Mouse (Mus musculus): ENCODE measurements around the gene Pagr1a. TPM values are rescaled to one million over a fixed set of nuclear protein-coding genes. Genes with fewer than 3 reads are reported as not detected.
A peak's percentile ranks its signal among the peaks of the same experiment; 100 is the strongest.

Pagr1a gene
- polyA plus RNA-seq, 1 experiment from 2014 or later, result 20.7 TPM

GRCm38 (mm10) chr7:126975493-126975892 is 41.7 kb downstream of the Pagr1a start:
- no peak for ATAC-seq
- Histone ChIP-seq H3K9me3 (ENCODE audit: low read length) (no peaks in the 10 kb centered on the region), H3K36me3 (ENCODE audit: insufficient read depth, low read length) (peaks cover 7% of the 10 kb centered on the region), H3K4me3 (ENCODE audit: low read depth, low read length) (peak overlapping the region; percentile 99; the same call in 1 of the 2 replicates), H3K27me3 (replicated peaks; ENCODE audit: insufficient read depth, low read length) (no peaks in the 10 kb centered on the region), H3K4me2 (replicated peaks; ENCODE audit: low read depth, low read length) (peak overlapping the region; percentile 83), H3K9ac (replicated peaks; ENCODE audit: low read depth) (no peak overlapping the region), H3K27ac (ENCODE audit: low read length) (peak overlapping the region; percentile 48; the same call in 1 of the 2 replicates), H3K4me1 (ENCODE audit: insufficient read depth, low read depth, low read length) (peaks cover 5% of the 10 kb centered on the region)
- 13% methylated on average over 8 of the region's 8 CpGs for WGBS
- TF ChIP-seq EP300 (IDR thresholded peaks at IDR 0.05) (no peak), CTCF (IDR thresholded peaks at IDR 0.05) (no peak)
- DNase-seq (ENCODE audit: low spot score), result peak; percentile 33

- no peak overlapping the region for H3K9ac ChIP-seq (replicated peaks; ENCODE audit: low read depth)
Observed at GRCm38 (mm10) chr7:126967361-126967760, 49.8 kb downstream of the Pagr1a start.

DNA sequence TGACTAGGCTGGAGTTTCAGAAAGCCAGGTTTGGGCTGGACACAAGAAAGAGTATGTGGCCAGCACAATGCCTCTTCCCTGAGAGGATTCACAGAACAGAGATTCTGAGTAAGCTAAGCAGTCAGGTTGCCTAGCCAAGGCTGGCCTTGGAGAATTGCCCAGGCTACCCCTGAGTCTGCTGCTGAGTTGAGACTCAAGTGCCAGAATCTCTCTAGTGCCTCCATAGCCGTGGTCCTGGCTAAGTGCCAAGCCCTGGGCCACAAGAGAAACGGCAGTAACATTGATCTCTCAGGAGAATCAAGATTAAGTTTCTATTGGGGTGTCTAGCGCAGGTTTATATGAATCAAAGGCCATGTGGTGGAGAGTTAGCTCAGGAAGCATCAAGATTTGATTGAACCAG is 51.6 kb downstream of the Pagr1a start:
- TF ChIP-seq CTCF (IDR thresholded peaks at IDR 0.05) (no peak), EP300 (IDR thresholded peaks at IDR 0.05) (no peak)
- Histone ChIP-seq H3K9ac (replicated peaks; ENCODE audit: low read depth) (no peak overlapping the region), H3K4me2 (replicated peaks; ENCODE audit: low read depth, low read length) (no peak overlapping the region), H3K4me3 (ENCODE audit: low read depth, low read length) (no peak overlapping the region), H3K27me3 (replicated peaks; ENCODE audit: insufficient read depth, low read length) (0 out of 2 replicates have a peak, but pooled peaks cover 5% of the 10 kb centered on the region), H3K36me3 (ENCODE audit: insufficient read depth, low read length) (no peaks in the 10 kb centered on the region), H3K27ac (ENCODE audit: low read length) (no peak overlapping the region), H3K4me1 (ENCODE audit: insufficient read depth, low read depth, low read length) (no peaks in the 10 kb centered on the region), H3K9me3 (ENCODE audit: low read length) (no peaks in the 10 kb centered on the region)
- WGBS, result 34% methylated on average over 3 of the region's 3 CpGs
- DNase-seq (ENCODE audit: low spot score), result no peak
- no peak for ATAC-seq

More at GRCm38 (mm10) chr7:126967361-126967760, 49.8 kb downstream of the Pagr1a start:
- DNase-seq (ENCODE audit: low spot score) (no peak), ATAC-seq (no peak)
- H3K4me3 ChIP-seq (ENCODE audit: low read depth, low read length), result no peak overlapping the region
- H3K27me3 ChIP-seq (replicated peaks; ENCODE audit: insufficient read depth, low read length), result 0 out of 2 replicates have a peak, but pooled peaks cover 5% of the 10 kb centered on the region
- no peaks in the 10 kb centered on the region for H3K9me3 ChIP-seq (ENCODE audit: low read length)
- H3K4me1 ChIP-seq (ENCODE audit: insufficient read depth, low read depth, low read length), result no peaks in the 10 kb centered on the region
- no peak overlapping the region for H3K27ac ChIP-seq (ENCODE audit: low read length)
- whole genome bisulfite sequencing, result 74% methylated on average over 5 of the region's 6 CpGs
- no peak for TF ChIP-seq CTCF (IDR thresholded peaks at IDR 0.05)
- no peak for TF ChIP-seq EP300 (IDR thresholded peaks at IDR 0.05)
- no peaks in the 10 kb centered on the region for H3K36me3 ChIP-seq (ENCODE audit: insufficient read depth, low read length)
- no peak overlapping the region for H3K4me2 ChIP-seq (replicated peaks; ENCODE audit: low read depth, low read length)

Small RNA genes lying within 50 kb of the gene (microRNA-seq; reads per million reads assigned to microRNA genes)
- not detected for gene Gm44343

Other genes starting within 250 kb of the Pagr1a start
- gene Ypel3, start 240.4 kb downstream of the Pagr1a start, polyA plus RNA-seq (2015; fragmentation: Nextera tagmentation; extraction: Ambion mirVana), result 325 and 340 TPM in 2 replicates
- 0.56 and 0.74 TPM in 2 replicates for gene Tbx6, start 235.9 kb downstream of the Pagr1a start, polyA plus RNA-seq (2015; fragmentation: Nextera tagmentation; extraction: Ambion mirVana)
- 150 and 151 TPM in 2 replicates for gene Ppp4c, start 224.9 kb downstream of the Pagr1a start, polyA plus RNA-seq (2015; fragmentation: Nextera tagmentation; extraction: Ambion mirVana)
- gene Fam57b, start 219.7 kb downstream of the Pagr1a start, polyA plus RNA-seq (2015; fragmentation: Nextera tagmentation; extraction: Ambion mirVana), result 0.13 and 0.19 TPM in 2 replicates
- gene 4930451I11Rik, start 185.7 kb downstream of the Pagr1a start, polyA plus RNA-seq (2015; fragmentation: Nextera tagmentation; extraction: Ambion mirVana), result not detected in 2 replicates
- gene Doc2a, start 169.9 kb downstream of the Pagr1a start, polyA plus RNA-seq (2015; fragmentation: Nextera tagmentation; extraction: Ambion mirVana), result 0.20 and 0.33 TPM in 2 replicates
- 8.4 and 9.3 TPM in 2 replicates for gene Hirip3, start 155.4 kb downstream of the Pagr1a start, polyA plus RNA-seq (2015; fragmentation: Nextera tagmentation; extraction: Ambion mirVana)
- 52.2 and 54.7 TPM in 2 replicates for gene Ino80e, start 155.0 kb downstream of the Pagr1a start, polyA plus RNA-seq (2015; fragmentation: Nextera tagmentation; extraction: Ambion mirVana)
- gene Taok2, start 132.6 kb downstream of the Pagr1a start, polyA plus RNA-seq (2015; fragmentation: Nextera tagmentation; extraction: Ambion mirVana), result 36.1 and 39.0 TPM in 2 replicates
- gene Tmem219, start 94.4 kb downstream of the Pagr1a start, polyA plus RNA-seq (2015; fragmentation: Nextera tagmentation; extraction: Ambion mirVana), result 42.5 and 45.0 TPM in 2 replicates
- gene Kctd13, start 88.5 kb downstream of the Pagr1a start, polyA plus RNA-seq (2015; fragmentation: Nextera tagmentation; extraction: Ambion mirVana), result 12.1 and 14.9 TPM in 2 replicates
- not detected in 2 replicates for gene Asphd1, start 67.8 kb downstream of the Pagr1a start, polyA plus RNA-seq (2015; fragmentation: Nextera tagmentation; extraction: Ambion mirVana)
- 1.7 and 3.0 TPM in 2 replicates for gene Sez6l2, start 66.8 kb downstream of the Pagr1a start, polyA plus RNA-seq (2015; fragmentation: Nextera tagmentation; extraction: Ambion mirVana)
- 164 and 173 TPM in 2 replicates for gene Cdipt, start 41.4 kb downstream of the Pagr1a start, polyA plus RNA-seq (2015; fragmentation: Nextera tagmentation; extraction: Ambion mirVana)
- 3.0 and 3.3 TPM in 2 replicates for gene Cdiptos, start 41.3 kb downstream of the Pagr1a start, polyA plus RNA-seq (2015; fragmentation: Nextera tagmentation; extraction: Ambion mirVana)
- 44.6 and 50.3 TPM in 2 replicates for gene Mvp, start 2.7 kb downstream of the Pagr1a start, polyA plus RNA-seq (2015; fragmentation: Nextera tagmentation; extraction: Ambion mirVana)
- 1.00 and 1.1 TPM in 2 replicates for gene Pagr1b, start 868 bp downstream of the Pagr1a start, polyA plus RNA-seq (2015; fragmentation: Nextera tagmentation; extraction: Ambion mirVana)
- 28.5 and 29.3 TPM in 2 replicates for gene Gm42742, start 3.7 kb upstream of the Pagr1a start, polyA plus RNA-seq (2015; fragmentation: Nextera tagmentation; extraction: Ambion mirVana)
- 1.0 and 1.3 TPM in 2 replicates for gene Prrt2, start 3.9 kb upstream of the Pagr1a start, polyA plus RNA-seq (2015; fragmentation: Nextera tagmentation; extraction: Ambion mirVana)
- gene Maz, start 9.7 kb upstream of the Pagr1a start, polyA plus RNA-seq (2015; fragmentation: Nextera tagmentation; extraction: Ambion mirVana), result 36.1 and 37.0 TPM in 2 replicates
- gene Kif22, start 25.1 kb upstream of the Pagr1a start, polyA plus RNA-seq (2015; fragmentation: Nextera tagmentation; extraction: Ambion mirVana), result 7.0 and 9.2 TPM in 2 replicates
- 0.20 and 0.30 TPM in 2 replicates for gene Zg16, start 70.0 kb upstream of the Pagr1a start, polyA plus RNA-seq (2015; fragmentation: Nextera tagmentation; extraction: Ambion mirVana)
- gene AI467606, start 74.0 kb upstream of the Pagr1a start, polyA plus RNA-seq (2015; fragmentation: Nextera tagmentation; extraction: Ambion mirVana), result 14.6 and 16.0 TPM in 2 replicates
- 0.14 and 0.21 TPM in 2 replicates for gene Qprt, start 104.9 kb upstream of the Pagr1a start, polyA plus RNA-seq (2015; fragmentation: Nextera tagmentation; extraction: Ambion mirVana)
- gene Spn, start 120.5 kb upstream of the Pagr1a start, polyA plus RNA-seq (2015; fragmentation: Nextera tagmentation; extraction: Ambion mirVana), result 0.73 and 0.83 TPM in 2 replicates
- gene Cd2bp2, start 178.7 kb upstream of the Pagr1a start, polyA plus RNA-seq (2015; fragmentation: Nextera tagmentation; extraction: Ambion mirVana), result 28.4 and 29.6 TPM in 2 replicates
- 14.4 and 15.0 TPM in 2 replicates for gene Tbc1d10b, start 191.1 kb upstream of the Pagr1a start, polyA plus RNA-seq (2015; fragmentation: Nextera tagmentation; extraction: Ambion mirVana)
- gene Mylpf, start 191.5 kb upstream of the Pagr1a start, polyA plus RNA-seq (2015; fragmentation: Nextera tagmentation; extraction: Ambion mirVana), result 6.4 and 8.0 TPM in 2 replicates
- gene Zfp553, start 215.7 kb upstream of the Pagr1a start, polyA plus RNA-seq (2015; fragmentation: Nextera tagmentation; extraction: Ambion mirVana), result 15.5 and 15.7 TPM in 2 replicates
- 13.0 TPM in 2 replicates for gene Sept1, start 215.8 kb upstream of the Pagr1a start, polyA plus RNA-seq (2015; fragmentation: Nextera tagmentation; extraction: Ambion mirVana)
- gene Zfp771, start 226.9 kb upstream of the Pagr1a start, polyA plus RNA-seq (2015; fragmentation: Nextera tagmentation; extraction: Ambion mirVana), result 34.9 and 36.9 TPM in 2 replicates
- gene Dctpp1, start 243.4 kb upstream of the Pagr1a start, polyA plus RNA-seq (2015; fragmentation: Nextera tagmentation; extraction: Ambion mirVana), result 35.7 and 36.4 TPM in 2 replicates